Mouse (Mus musculus): Measurements from ENCODE around the gene Tenm2. TPM values are rescaled to one million over a fixed set of nuclear protein-coding genes. Genes with fewer than 3 reads are reported as not detected.

The Tenm2 gene
- polyA plus RNA-seq, 1 experiment = 0.02 TPM

DNA sequence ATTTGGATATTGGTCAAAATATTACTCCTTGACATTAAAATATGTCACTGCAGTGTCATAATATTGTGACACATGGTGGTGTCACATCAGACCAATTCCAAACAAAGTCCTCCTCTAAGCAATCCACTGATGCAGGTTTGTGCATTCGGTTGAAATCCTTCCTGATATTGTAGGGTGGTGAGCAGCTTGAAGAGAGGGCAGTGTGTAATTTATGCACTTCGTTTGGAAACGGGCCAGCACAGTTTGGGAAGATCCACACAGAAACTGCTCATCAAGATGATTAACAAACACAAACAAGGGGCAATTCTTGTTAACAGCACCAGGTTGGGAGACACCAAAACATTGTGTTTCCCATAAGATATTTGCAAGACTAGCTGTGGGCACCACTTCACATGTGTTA is 508.0 kb downstream of the Tenm2 start:
- 67% methylated on average over 3 of the region's 3 CpGs for WGBS
- DNase-seq (ENCODE audit: low read depth, low spot score) = no peak

DNA sequence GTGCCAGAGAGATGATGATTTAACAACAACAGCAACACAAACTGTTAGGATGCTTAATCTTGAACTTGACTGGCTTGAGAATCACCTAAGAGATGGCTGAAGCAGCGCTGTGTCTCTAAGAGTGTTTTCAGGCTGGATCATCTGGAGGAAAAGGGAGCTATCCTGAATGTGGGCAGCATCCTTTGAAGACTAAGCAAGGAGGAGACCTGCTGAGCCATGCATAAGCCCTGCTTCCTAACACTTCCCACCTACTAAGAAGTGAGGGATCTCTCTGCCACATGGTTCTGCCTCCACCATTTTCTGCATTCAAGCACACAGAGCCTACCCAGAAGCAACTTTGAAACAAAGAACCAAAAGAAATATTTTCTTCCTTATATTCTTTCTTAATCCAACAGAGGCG is 532.9 kb downstream of the Tenm2 start:
- no peak for DNase-seq (ENCODE audit: low read depth, low spot score)
- WGBS = 82% methylated on average over 2 of the region's 2 CpGs

DNA sequence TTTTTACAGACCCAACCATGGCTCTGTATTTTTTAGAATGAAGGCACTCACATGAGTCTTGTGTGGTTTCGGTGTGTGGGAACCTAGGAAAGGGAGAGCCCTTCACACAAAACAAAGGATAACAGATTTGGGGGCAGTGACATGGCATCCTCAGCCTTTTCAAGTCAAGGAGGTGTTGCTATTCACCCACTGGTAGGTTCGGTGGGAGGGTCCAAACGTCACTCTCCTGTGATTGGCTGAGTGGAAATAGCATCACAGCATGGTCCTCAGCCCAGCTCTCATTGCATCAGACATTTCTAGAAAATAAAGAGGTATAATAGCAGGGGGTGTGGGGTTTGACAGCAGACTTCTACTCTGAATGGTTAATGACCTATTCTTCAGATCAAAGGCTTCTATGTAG is 534.8 kb downstream of the Tenm2 start:
- 86% methylated on average over 3 of the region's 3 CpGs for WGBS
- no peak for DNase-seq (ENCODE audit: low read depth, low spot score)

DNA sequence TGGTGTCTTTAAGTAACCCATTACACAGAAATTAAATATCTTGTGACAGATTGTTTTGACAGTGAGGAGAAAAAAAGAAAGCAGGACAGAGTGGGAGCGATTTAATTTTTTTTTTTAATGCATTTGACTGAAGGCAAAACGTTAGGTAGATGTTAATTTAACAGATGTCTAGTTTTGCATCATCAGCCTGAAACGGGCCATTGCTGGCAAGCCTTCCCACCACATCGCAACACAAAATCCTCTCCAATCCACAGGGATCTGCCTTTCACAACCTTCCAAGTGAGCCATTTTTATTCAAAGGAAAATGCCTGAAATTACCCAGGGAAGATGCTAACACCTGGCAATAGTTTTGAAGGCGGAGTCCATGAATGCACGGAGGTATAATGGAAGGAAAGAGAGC is 535.6 kb downstream of the Tenm2 start:
- 86% methylated on average over 6 of the region's 6 CpGs for WGBS
- DNase-seq (ENCODE audit: low read depth, low spot score) = no peak

DNA sequence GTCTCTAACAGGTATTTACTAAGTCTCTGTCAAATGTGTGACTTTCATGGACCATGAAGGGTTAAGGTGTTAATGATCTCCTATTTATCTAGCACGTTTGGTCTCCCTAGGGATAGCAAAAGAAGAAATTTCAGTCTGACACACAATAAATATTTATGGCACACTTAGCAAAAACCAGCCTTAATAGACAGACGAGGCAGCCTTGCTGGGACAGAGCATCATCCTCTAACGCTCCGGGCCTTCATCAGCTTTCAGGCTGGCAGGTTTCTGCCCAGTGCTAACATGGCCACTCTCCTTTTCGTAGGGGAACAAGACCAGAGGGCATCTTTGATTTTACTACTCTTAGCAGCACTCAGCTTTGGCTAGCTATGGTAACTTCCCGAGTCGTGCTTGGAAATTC is 537.5 kb downstream of the Tenm2 start:
- WGBS = 74% methylated on average over 7 of the region's 7 CpGs
- DNase-seq (ENCODE audit: low read depth, low spot score) = no peak

DNA sequence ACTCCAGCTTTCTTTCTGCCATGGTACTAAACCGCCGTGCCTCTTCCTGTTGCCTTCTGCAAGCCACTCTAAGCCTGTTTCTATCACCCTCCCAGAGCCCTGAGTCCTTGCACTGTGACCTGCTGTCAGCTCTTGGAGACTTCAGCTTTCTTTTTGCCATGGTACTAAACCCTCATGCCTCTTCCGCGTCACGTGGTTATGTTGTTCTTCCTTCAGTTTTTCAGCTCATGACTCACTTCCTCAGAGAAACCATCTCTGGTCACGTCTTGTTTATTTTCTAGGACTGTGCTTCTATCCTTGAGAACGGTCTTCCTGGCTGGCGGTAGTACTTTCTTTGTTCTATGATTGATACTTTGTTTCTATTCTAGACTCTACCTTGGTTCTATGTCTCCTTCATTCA is 537.9 kb downstream of the Tenm2 start:
- WGBS = 73% methylated on average over 8 of the region's 8 CpGs
- no peak for DNase-seq (ENCODE audit: low read depth, low spot score)

DNA sequence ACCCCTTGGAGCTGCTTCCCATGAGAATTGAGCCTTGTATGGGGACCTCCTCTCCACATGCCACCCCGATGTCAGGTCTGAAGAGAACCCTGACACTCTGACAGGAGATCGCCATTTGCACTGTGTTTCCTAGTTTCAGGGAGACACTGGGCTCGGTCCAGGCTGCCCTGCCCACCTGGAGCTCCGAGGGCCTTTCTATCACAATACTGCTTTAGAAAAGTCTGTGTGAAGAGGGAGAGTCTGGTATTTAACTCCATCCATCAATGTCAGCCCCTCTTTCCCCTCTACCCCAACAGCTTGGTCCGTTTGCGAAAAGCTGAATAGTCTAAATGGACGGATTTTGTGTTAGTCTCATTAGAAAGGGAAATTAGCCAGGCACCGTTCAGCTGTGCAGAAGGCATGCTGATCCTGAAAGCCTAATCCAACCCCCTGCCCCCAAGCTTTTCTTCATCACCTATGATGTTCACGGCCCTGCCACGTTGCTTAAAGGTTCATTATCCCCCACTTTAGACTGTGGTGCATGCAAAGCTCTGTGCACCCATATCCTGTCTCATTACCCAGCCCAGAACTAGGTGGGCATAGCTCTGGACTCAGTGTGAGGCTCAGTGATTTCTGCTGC is 538.6 kb downstream of the Tenm2 start:
- 63% methylated on average over 10 of the region's 10 CpGs for WGBS
- DNase-seq (ENCODE audit: low read depth, low spot score) = no peak

DNA sequence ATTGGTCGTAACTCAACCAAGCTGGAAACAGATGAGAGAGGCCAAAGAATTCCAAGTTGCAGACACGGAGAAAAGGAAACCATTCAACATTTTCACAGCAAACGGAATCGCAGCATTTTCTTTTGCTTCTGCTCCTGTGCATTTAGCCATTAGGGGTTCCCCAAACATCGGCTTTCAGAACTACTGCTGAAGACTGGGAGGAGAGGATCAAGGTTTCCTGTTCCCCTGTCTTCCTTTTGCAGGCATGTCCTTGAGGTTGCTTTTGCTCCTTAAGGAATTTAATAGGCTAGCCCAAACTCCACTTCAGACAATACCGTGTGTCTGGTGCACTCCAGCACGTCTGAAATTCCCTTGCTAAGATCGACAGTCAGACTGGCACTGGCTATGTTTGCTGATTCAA is 541.0 kb downstream of the Tenm2 start:
- no peak for DNase-seq (ENCODE audit: low read depth, low spot score)
- WGBS = 65% methylated on average over 8 of the region's 8 CpGs

- DNase-seq (ENCODE audit: low read depth, low spot score) = no peak
- WGBS = 61% methylated on average over 3 of the region's 3 CpGs
Measured at GRCm38 (mm10) chr11:36692637-36693036, 543.1 kb downstream of the Tenm2 start.

- DNase-seq (ENCODE audit: low read depth, low spot score) = no peak
- WGBS = 75% methylated on average over 6 of the region's 6 CpGs
Measured at GRCm38 (mm10) chr11:36690826-36691225, 544.9 kb downstream of the Tenm2 start.

DNA sequence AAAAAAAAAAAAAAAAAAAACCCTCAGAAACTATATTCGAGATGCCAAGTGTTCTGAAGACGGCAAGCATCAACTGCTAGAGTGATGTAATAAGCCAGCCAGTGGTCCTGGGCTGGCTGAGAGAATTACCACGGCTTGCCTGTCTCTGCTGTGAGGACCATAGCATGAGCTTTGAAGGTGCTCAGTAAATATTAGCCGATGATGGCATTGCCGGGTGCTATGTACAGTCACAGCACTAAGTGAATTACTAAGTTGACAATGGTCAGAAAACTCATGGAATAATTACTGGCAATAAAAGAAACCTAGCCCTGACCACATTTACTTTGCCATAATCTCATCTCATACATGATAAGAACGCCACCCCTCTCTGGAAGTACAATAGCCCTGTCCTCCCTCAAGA is 549.5 kb downstream of the Tenm2 start:
- no peak for DNase-seq (ENCODE audit: low read depth, low spot score)

GRCm38 (mm10) chr11:36679361-36679760 is 556.4 kb downstream of the Tenm2 start:
- WGBS = 84% methylated on average over 2 of the region's 2 CpGs
- DNase-seq (ENCODE audit: low read depth, low spot score) = no peak

More for the DNA sequence above, 549.5 kb downstream of the Tenm2 start:
- WGBS = 44% methylated on average over 6 of the region's 6 CpGs

DNA sequence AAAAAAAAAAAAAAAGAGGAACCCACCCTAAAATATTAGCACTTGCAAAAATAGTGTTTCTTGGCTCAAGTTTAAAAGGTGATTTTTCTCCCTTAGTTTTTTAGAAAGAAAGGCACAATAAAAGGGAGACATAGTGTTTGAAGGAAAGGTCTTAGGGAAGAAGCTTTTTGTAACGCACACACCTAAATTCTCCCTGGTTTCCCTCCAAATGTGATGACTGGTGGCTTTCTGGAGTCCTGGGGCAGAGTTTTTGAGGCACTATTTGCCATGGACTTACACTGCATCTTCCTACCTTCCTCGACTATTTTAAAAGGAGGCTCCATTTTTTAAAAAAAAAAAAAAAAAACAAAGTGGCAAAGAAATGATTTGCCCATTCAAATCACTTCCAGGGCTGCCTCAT is 557.2 kb downstream of the Tenm2 start:
- 49% methylated on average over 2 of the region's 2 CpGs for WGBS
- DNase-seq (ENCODE audit: low read depth, low spot score) = no peak

DNA sequence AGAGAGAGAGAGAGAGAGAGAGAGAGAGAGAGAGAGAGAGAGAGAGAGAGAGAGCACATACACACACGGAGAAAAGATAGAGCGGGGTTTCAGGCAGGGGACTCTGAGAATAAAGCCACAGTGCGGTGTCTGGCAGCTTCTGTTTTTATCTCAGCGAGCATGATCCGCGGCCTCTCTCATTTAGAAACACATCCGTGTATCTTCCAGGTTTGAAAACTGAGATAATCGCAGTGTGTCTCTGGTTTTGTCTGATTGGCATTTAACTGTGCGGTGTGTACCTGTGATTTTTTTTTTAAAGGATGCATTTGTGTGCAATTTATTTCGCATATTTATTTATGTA is 557.7 kb downstream of the Tenm2 start:
- DNase-seq (ENCODE audit: low read depth, low spot score) = no peak
- 10% methylated on average over 10 of the region's 10 CpGs for WGBS

GRCm38 (mm10) chr11:36677321-36678056 is 558.3 kb downstream of the Tenm2 start:
- 3% methylated on average over 23 of the region's 23 CpGs for WGBS
- no peak for DNase-seq (ENCODE audit: low read depth, low spot score)

DNA sequence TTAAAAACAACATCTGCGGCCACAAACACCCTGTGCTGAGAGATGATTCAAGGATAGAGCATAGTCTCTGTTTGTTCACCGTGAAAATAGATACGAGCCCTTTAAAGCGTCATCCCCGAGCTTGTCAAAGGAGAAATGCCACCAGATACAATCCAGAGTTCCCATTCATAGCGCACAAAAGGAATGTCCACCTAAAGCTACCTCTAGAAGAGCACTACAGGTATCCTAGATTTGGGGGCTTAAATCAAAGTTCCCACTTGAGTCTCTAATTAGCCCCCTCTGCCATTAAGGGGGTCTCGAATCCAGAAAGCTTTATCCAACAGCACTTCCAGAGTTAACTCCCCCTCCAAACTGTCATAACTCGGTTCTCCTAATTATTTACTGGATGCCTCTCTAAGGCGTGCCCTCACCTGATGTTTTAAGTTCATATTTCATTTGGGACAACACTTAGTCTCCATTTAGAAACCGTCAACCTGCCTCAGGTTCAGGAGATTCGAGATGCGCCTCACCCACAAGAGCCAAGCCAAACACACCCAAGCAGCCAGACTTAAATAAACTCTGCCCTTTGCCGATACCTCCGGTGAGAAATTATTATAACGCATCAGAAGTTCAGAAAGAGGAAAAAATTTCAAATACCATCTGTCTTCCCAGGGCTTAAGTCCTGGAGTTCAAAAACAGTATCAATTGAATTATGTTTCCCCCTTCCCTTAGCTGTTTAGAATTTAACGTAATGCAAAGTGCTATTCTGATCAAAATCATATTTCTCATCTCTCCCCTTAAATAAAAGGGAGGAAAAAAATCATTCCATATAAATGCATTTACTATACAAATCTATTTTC is 559.1 kb downstream of the Tenm2 start:
- WGBS = 29% methylated on average over 16 of the region's 16 CpGs
- no peak for DNase-seq (ENCODE audit: low read depth, low spot score)

- DNase-seq (ENCODE audit: low read depth, low spot score) = no peak
- WGBS = 93% methylated on average over 4 of the region's 4 CpGs
Measured at GRCm38 (mm10) chr11:36674902-36675422, 560.8 kb downstream of the Tenm2 start.

GRCm38 (mm10) chr11:36674141-36674540 is 561.6 kb downstream of the Tenm2 start:
- no peak for DNase-seq (ENCODE audit: low read depth, low spot score)
- WGBS = 68% methylated on average over 5 of the region's 5 CpGs

GRCm38 (mm10) chr11:36671196-36671595 is 564.6 kb downstream of the Tenm2 start:
- DNase-seq (ENCODE audit: low read depth, low spot score) = no peak
- WGBS = 68% methylated on average over 9 of the region's 9 CpGs

DNA sequence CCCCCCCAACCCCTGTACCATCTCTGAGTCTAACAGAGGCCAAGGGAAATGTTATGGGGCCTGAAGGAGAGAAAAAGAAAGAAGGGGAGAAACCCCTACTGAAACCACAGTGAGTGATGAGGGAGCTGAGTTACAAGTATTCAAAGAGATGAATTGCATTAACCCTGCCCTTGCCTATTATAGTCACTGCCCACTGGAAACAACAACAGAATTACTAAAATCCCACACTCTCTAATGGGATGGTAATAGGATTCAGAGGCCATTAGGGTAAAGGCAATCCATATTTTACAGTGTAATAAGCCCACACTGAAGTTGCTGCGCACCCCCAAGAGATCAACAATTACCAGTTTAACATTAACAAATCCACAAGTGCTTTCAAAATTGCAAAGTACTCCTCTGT is 571.7 kb downstream of the Tenm2 start:
- WGBS = 80% methylated on average over 1 of the region's 1 CpGs

DNA sequence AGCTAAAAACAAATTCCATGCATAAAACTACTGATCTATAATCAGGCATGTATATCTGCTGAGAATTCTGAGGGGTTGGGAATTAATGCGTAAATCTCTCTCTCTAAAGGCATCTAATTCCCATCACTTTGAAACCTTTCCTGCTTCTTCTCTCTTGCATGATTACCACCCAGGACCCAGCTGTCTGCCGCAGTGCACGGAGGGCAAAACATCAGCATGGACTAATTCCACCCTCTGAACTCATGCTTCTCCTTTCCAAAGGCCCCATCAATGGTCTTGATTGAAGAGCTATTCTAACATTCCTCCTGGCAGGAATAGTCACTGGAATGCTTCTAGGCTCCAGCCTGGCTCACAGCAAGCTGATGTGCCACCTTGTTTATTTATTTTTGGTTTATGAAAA is 572.2 kb downstream of the Tenm2 start:
- WGBS = 86% methylated on average over 3 of the region's 3 CpGs
- no peak for DNase-seq (ENCODE audit: low read depth, low spot score)

More for the DNA sequence above, 571.7 kb downstream of the Tenm2 start:
- DNase-seq (ENCODE audit: low read depth, low spot score) = no peak

All from large intestine, adult 2 months (tissue).